Mouse (Mus musculus) midbrain, embryonic 15.5 days (tissue): Measurements from ENCODE around the gene Krt5. TPM values are rescaled to one million over a fixed set of nuclear protein-coding genes. Genes with fewer than 3 reads are reported as not detected.

Experiments
- ATAC-seq: fragments of 200-750 bp; cut with Nextera tagmentation; replicated peaks from 2 replicates; pipeline ENCODE4 v1.8.0; 2017; ENCODE audit warnings: moderate TSS enrichment
- H3K27ac ChIP-seq: fragments of 300-500 bp; sonication (generic); 2 replicates; pipeline ENCODE4 v1.5.1; 2015; ENCODE audit warnings: mild to moderate bottlenecking, inconsistent platforms
- H3K27me3 ChIP-seq: fragments of 300-500 bp; sonication (generic); replicated peaks from 2 replicates; pipeline ENCODE4 v1.6.1; 2015; ENCODE audit warnings: inconsistent platforms
- H3K36me3 ChIP-seq: fragments of 300-500 bp; sonication (generic); replicated peaks from 2 replicates; pipeline ENCODE4 v1.6.1; 2015; ENCODE audit warnings: inconsistent platforms
- H3K4me1 ChIP-seq: fragments of 300-500 bp; sonication (generic); 2 replicates; pipeline ENCODE4 v1.6.1; 2015; ENCODE audit warnings: inconsistent platforms
- H3K4me2 ChIP-seq: fragments of 300-500 bp; sonication (generic); 2 replicates; pipeline ENCODE4 v1.6.1; 2015; ENCODE audit warnings: inconsistent platforms, mild to moderate bottlenecking, moderate library complexity
- H3K4me3 ChIP-seq: fragments of 300-500 bp; sonication (generic); 2 replicates; pipeline ENCODE4 v1.5.1; 2015; ENCODE audit warnings: mild to moderate bottlenecking, inconsistent platforms
- H3K9ac ChIP-seq: fragments of 300-500 bp; sonication (generic); 2 replicates; pipeline ENCODE4 v1.6.1; 2015; ENCODE audit warnings: mild to moderate bottlenecking, inconsistent platforms
- H3K9me3 ChIP-seq: fragments of 300-500 bp; sonication (generic); 2 replicates; pipeline ENCODE4 v1.6.1; 2016; ENCODE audit warnings: inconsistent platforms
- WGBS: fragments of 180-500 bp; shearing (Covaris S2); methylation state at CpG from one replicate; pipeline ENCODE4 v1.1.7; 2015; ENCODE audit warnings: mixed read lengths; 5-methylcytosine and 5-hydroxymethylcytosine counted together
- polyA plus RNA-seq: library from polyadenylated mRNA; unstranded; fragments of >200 nt; fragmentation: Nextera tagmentation; extraction: Ambion mirVana; gene quantifications from 2 replicates; pipeline ENCODE4 v1.2.1, GENCODE M21; 2015

The Krt5 gene
- 0.10 and 5.8 TPM in 2 replicates for polyA plus RNA-seq

DNA sequence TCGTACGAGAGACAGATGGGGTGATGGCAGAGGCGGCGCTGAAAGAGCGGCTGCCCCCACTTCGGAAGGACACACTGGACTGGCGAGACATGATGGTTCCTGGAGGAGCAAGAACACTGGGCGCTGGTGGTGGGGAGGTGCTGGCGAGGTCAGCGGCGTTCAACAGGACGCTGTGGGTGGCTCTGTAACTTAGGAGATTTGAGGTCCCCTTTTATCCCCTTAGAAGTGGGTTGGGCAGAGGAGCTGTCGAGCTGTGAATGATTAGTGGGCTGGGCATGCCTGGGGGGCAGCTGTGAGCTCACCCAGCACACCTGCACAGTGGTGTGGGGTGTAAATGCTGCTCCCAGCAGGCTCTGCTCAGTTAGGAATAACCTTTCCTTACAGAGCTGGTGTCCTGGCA is at the start of gene Krt5:
Gene Krt5, minus strand, starts transcription at position 179 of the 400 bp plus-strand sequence.
- 79% methylated on average over 13 of the region's 13 CpGs for WGBS
- H3K4me2 ChIP-seq: no peak within 1 kb of the TSS
- no peak for ATAC-seq

DNA sequence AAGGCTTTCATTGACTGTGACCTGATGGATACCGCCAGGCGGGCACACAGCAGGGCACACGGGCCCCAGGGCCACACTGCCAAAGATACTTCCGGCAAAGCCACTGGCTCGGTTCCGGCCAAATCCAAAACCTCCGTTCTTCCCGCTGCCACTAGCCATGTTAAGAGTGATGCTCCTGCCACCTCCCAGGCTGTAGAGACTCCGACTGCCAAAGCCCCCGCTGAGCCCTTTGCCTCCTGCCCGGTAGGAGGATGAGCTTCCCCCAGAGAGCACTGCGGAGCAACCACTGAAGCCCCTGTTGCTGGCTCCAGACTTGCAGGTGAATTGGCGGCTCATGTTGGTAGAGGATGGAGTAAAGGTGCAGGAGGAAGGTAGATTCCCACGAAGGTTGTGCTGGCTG is 30.0 kb upstream of the Krt5 start, which contains the start of gene Krt71:
Gene Krt71, minus strand, starts transcription at position 399 of the 400 bp plus-strand sequence.
- Histone ChIP-seq H3K27ac (no peak within 1 kb of the TSS), H3K36me3 (no peaks in the 10 kb centered on the region), H3K4me2 (no peak within 1 kb of the TSS), H3K4me3 (no peak within 1 kb of the TSS), H3K9me3 (no peaks in the 10 kb centered on the region), H3K9ac (no peak within 1 kb of the TSS), H3K27me3 (no peaks in the 10 kb centered on the region), H3K4me1 (no peaks in the 10 kb centered on the region)
- 59% methylated on average over 14 of the region's 14 CpGs for WGBS
- ATAC-seq: no peak

More for the DNA sequence above, at the start of gene Krt5:
- H3K9me3 ChIP-seq: no peaks in the 10 kb centered on the region
- no peaks in the 10 kb centered on the region for H3K27me3 ChIP-seq
- H3K4me3 ChIP-seq: no peak within 1 kb of the TSS
- H3K36me3 ChIP-seq: no peaks in the 10 kb centered on the region
- no peak within 1 kb of the TSS for H3K9ac ChIP-seq
- H3K27ac ChIP-seq: no peak within 1 kb of the TSS
- H3K4me1 ChIP-seq: no peaks in the 10 kb centered on the region

DNA sequence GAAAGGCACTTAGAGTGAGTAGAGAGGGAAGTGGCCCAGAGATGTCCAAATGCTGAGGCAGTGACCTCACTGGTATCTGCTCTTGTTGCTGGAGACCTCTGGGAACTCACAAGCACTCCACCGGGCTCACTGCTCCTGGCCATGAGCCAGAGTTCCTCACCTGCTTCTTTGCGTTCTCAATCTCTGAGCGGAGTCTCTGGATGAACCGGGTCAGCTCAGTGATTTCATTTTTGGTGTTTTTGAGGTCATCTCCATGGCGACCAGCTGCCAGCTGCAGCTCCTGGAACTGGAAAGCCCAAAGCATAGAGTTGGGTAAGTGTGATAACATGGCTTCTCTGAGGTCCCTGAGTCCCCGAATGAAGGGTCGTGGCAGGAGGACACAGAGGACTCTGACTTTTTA is 25.1 kb upstream of the Krt5 start:
- Histone ChIP-seq H3K4me1 (no peaks in the 10 kb centered on the region), H3K9ac (no peak overlapping the region), H3K4me3 (no peak overlapping the region), H3K27me3 (no peaks in the 10 kb centered on the region), H3K36me3 (no peaks in the 10 kb centered on the region), H3K4me2 (no peak overlapping the region), H3K27ac (no peak overlapping the region), H3K9me3 (no peaks in the 10 kb centered on the region)
- ATAC-seq: no peak
- WGBS: 70% methylated on average over 7 of the region's 7 CpGs

DNA sequence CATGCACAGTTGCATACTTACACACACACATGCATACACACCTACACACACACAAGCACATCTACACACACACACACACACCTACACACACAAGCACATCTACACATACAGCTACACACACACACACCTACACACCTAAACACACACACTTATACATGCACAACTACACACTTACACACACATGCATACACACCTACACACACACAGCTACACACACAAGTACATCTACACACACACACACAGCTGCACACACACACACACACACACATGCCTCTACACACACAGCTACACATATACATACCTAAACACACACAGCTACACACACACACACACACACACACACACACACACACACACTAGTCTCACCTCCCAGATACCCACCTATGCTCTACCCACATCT is 18.0 kb upstream of the Krt5 start:
- Histone ChIP-seq H3K4me2 (no peak overlapping the region), H3K27ac (no peak overlapping the region), H3K9me3 (no peaks in the 10 kb centered on the region), H3K9ac (no peak overlapping the region), H3K36me3 (no peaks in the 10 kb centered on the region), H3K4me1 (no peaks in the 10 kb centered on the region), H3K27me3 (no peaks in the 10 kb centered on the region), H3K4me3 (no peak overlapping the region)
- ATAC-seq: no peak

DNA sequence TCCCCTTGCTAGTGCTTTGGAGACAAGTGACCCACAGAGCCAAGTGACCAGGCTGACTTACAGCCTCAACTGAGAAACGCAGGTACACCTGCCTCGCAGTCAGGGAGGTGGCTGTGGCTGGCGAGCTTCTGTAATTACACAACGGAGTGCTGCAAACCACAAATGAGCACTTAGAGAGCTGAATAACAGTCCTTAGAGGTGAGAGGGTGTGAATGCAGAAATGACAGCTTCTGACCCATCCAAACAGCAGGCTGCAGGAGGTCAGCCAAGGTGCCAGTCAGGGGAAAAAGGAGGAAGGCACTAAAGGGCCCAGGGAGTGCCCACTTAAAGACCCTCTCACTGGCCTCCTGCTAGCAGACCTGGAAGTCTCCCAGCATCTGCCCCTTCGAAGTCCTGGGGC is 12.0 kb upstream of the Krt5 start:
- no peak for ATAC-seq

DNA sequence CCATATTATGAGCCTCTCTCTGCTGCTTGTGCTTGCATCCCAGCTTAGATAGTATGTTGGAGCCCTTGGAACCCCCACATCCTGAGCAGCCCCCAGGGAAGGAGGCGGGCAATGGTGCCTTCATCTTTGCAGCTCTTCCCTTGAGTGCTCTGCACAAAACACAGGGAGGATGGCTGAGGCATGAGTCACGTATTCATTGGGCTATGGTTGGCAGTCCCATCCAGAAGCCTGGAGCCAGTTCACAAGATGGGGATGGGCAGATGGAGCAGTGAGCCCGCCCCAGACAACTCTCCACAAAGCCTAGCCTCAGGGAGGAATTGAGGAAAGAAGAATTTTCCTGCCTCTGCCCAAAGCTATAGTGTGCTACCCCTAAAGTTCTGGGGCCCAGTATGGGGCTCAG is 3.1 kb upstream of the Krt5 start:
- H3K36me3 ChIP-seq: no peaks in the 10 kb centered on the region
- no peak for ATAC-seq
- H3K27ac ChIP-seq: no peak overlapping the region
- H3K4me3 ChIP-seq: no peak overlapping the region
- H3K9me3 ChIP-seq: no peaks in the 10 kb centered on the region
- H3K27me3 ChIP-seq: no peaks in the 10 kb centered on the region
- no peak overlapping the region for H3K4me2 ChIP-seq
- no peaks in the 10 kb centered on the region for H3K4me1 ChIP-seq
- H3K9ac ChIP-seq: no peak overlapping the region
- WGBS: 68% methylated on average over 3 of the region's 3 CpGs

More for the DNA sequence above, 12.0 kb upstream of the Krt5 start:
- Histone ChIP-seq H3K4me3 (no peak overlapping the region), H3K36me3 (no peaks in the 10 kb centered on the region), H3K9me3 (no peaks in the 10 kb centered on the region), H3K9ac (no peak overlapping the region), H3K27ac (no peak overlapping the region), H3K4me1 (no peaks in the 10 kb centered on the region), H3K27me3 (no peaks in the 10 kb centered on the region), H3K4me2 (no peak overlapping the region)
- 81% methylated on average over 5 of the region's 5 CpGs for WGBS

DNA sequence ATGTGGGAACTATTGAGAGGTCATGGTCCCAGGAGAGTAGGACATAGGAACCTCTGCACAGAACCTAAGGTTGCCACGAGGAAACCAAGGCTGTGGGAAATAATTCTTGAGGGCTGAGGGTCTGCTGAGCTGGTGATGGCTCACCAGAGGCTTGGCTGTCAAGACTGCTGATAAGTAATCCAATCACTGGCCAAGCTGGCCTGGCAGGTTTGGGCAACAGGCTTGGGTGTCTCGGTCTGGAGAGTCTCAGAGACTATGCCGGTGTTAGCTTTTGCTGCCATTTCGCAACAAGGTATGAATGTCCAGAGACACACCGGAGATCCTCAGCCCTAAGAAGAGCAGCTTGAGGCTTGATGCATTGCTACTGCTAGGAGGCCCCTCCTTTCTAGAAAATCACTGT is 1.7 kb upstream of the Krt5 start:
- Histone ChIP-seq H3K36me3 (no peaks in the 10 kb centered on the region), H3K9ac (no peak overlapping the region), H3K27ac (no peak overlapping the region), H3K4me3 (no peak overlapping the region), H3K4me2 (no peak overlapping the region), H3K9me3 (no peaks in the 10 kb centered on the region), H3K27me3 (no peaks in the 10 kb centered on the region), H3K4me1 (no peaks in the 10 kb centered on the region)
- ATAC-seq: no peak
- 92% methylated on average over 5 of the region's 5 CpGs for WGBS

DNA sequence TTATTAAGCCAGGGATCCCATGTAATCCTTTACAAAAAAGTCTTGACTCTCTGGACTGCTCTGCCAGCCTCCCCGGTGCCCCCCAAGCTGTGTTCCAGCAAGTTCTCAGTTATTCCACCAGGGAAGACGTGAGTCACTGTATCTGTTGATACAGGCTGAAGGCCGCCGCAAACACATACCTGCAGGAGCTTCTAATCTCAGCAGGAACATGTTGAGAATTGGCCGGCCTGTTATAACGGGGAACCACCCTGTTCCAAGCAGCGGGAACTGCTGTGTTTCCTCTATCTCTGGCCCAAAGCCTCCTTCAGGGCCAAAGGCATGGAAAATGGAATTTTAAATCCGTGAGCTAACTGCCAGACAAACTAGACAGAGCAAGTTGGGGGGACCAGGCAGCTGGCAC is 1.0 kb upstream of the Krt5 start:
- no peaks in the 10 kb centered on the region for H3K27me3 ChIP-seq
- no peaks in the 10 kb centered on the region for H3K36me3 ChIP-seq
- WGBS: 69% methylated on average over 8 of the region's 8 CpGs
- no peaks in the 10 kb centered on the region for H3K4me1 ChIP-seq
- H3K4me2 ChIP-seq: no peak overlapping the region
- H3K9me3 ChIP-seq: no peaks in the 10 kb centered on the region
- no peak for ATAC-seq
- H3K4me3 ChIP-seq: no peak overlapping the region
- no peak overlapping the region for H3K9ac ChIP-seq
- H3K27ac ChIP-seq: no peak overlapping the region

DNA sequence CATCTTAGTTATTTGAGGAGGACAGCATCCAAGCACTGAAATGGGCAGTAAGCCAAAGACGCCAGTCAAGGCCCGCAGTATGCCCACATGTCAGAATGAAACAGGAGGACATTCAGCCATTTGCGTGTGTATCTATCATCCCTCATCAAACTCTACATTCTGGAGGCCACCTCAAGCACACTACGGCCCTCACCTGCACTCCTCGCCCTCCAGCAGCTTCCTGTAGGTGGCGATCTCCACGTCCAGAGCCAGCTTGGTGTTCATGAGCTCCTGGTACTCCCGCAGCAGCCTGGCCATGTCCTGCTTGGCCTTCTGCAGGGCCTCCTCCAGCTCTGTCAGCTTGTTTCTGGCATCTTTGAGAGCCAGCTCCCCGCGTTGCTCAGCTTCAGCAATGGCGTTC is 4.0 kb downstream of the Krt5 start:
- no peak overlapping the region for H3K4me3 ChIP-seq
- no peak overlapping the region for H3K9ac ChIP-seq
- no peaks in the 10 kb centered on the region for H3K27me3 ChIP-seq
- no peak for ATAC-seq
- 74% methylated on average over 11 of the region's 11 CpGs for WGBS
- H3K9me3 ChIP-seq: no peaks in the 10 kb centered on the region
- no peaks in the 10 kb centered on the region for H3K36me3 ChIP-seq
- no peak overlapping the region for H3K27ac ChIP-seq
- no peak overlapping the region for H3K4me2 ChIP-seq
- H3K4me1 ChIP-seq: no peaks in the 10 kb centered on the region

DNA sequence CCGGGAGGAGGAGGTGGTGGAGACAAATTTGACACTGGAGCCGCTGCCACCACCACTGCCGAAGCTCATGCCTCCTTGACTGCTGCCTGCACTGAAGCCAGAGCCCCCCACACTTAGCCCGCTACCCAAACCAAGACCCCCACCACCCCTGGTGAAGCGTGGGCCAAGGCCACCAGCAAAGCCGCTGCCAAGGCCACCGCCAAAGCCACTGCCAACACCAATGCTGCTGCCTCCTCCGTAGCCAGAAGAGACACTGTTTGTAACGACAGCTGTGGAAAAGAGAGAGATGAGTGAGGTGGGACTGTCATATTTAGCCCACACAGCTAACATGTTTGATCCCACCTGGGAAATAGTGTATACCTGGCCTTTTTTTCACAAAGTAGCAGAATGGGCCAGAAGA is 5.2 kb downstream of the Krt5 start:
- H3K4me1 ChIP-seq: no peaks in the 10 kb centered on the region
- no peak overlapping the region for H3K4me2 ChIP-seq
- H3K27ac ChIP-seq: no peak overlapping the region
- no peaks in the 10 kb centered on the region for H3K27me3 ChIP-seq
- 91% methylated on average over 9 of the region's 9 CpGs for WGBS
- no peak for ATAC-seq
- H3K36me3 ChIP-seq: no peaks in the 10 kb centered on the region
- H3K9ac ChIP-seq: no peak overlapping the region
- no peaks in the 10 kb centered on the region for H3K9me3 ChIP-seq
- no peak overlapping the region for H3K4me3 ChIP-seq

DNA sequence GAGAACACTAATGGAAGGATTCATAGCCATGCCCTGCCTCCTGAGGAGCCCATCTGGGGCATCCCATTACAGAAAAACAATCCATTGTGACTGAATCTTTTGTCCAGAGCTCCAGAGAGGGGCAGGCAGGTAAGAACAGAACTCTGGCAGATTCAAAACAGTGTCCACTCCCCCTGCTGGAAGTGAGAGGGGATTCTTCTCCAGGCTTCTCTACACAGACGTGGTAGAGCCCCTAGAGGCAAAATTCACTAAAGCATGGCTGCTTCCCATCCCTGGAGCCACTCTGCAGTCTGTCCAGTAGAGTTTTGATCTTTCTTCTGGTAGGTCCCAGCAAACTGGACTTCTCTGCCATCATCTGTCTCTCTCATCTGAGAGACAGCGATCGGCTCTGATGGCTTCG is 8.6 kb downstream of the Krt5 start:
- no peak overlapping the region for H3K27ac ChIP-seq
- H3K9ac ChIP-seq: no peak overlapping the region
- H3K27me3 ChIP-seq: no peaks in the 10 kb centered on the region
- no peak overlapping the region for H3K4me3 ChIP-seq
- no peaks in the 10 kb centered on the region for H3K4me1 ChIP-seq
- 70% methylated on average over 4 of the region's 4 CpGs for WGBS
- H3K4me2 ChIP-seq: no peak overlapping the region
- no peak for ATAC-seq
- H3K9me3 ChIP-seq: no peaks in the 10 kb centered on the region
- H3K36me3 ChIP-seq: no peaks in the 10 kb centered on the region

DNA sequence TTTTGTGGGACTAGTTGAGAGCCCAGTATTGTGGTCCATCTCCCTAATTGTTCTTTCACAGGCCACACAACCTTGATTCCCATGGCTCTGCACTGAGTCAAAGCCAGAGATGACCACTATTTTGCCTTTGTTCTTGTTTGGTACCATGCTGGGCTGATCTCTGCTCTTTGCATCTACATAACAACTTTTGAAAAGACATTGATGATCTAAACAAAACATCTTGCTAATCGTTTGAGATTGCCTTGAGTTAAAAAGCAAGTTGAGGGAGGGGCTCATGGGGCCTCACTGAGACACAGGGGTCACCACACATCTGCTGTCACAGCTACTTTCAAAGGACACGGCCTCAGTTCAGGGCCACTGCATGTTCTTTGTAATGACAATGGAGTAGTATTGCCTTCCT is 10.3 kb downstream of the Krt5 start:
- ATAC-seq: no peak
- Histone ChIP-seq H3K36me3 (no peaks in the 10 kb centered on the region), H3K4me3 (no peak overlapping the region), H3K9ac (no peak overlapping the region), H3K27me3 (no peaks in the 10 kb centered on the region), H3K4me1 (no peaks in the 10 kb centered on the region), H3K27ac (no peak overlapping the region), H3K9me3 (no peaks in the 10 kb centered on the region), H3K4me2 (no peak overlapping the region)
- 13% methylated on average over 2 of the region's 2 CpGs for WGBS

DNA sequence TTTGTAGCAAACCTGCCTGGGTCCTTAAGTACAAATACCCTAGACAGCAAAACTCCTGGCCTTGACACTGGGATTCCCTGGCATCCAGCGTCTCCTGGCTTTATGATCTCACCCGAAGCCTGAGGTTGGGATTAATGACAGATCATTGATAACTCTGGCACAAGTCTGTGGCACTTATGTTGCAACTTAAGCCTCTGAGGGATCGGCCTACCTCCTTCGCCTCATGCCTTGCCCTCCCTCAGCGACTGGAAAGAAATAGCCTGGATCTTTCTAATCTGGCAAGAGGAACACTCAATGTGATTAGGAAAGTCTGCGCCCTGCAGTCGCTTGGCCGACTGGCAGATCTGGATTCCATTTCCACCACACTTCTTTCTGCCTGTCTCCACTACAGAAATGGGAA is 12.8 kb downstream of the Krt5 start:
- Histone ChIP-seq H3K4me2 (no peak overlapping the region), H3K4me1 (no peaks in the 10 kb centered on the region), H3K9me3 (no peaks in the 10 kb centered on the region), H3K4me3 (no peak overlapping the region), H3K9ac (no peak overlapping the region), H3K27ac (no peak overlapping the region), H3K27me3 (no peaks in the 10 kb centered on the region), H3K36me3 (no peaks in the 10 kb centered on the region)
- 77% methylated on average over 8 of the region's 8 CpGs for WGBS
- ATAC-seq: no peak

DNA sequence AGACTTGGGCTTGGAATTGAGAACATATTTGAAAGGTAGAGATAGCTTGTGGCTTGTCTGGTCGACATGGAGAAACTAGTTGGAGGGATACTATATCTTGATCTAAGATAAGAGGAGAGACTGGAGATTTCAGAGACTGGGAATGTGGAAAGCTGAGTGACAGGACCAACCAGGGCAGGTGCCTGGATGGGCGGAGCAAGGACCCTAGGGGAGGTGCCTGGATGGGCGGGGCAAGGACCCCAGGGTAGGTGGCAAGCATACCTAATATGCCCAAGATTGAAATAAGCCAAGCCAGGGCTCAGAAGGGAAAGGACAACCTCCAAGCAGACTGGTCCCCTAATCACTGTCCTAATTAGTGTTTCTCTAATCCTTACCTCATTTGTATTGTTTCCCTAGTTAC is 13.5 kb downstream of the Krt5 start:
- WGBS: 74% methylated on average over 3 of the region's 3 CpGs
- ATAC-seq: no peak
- no peaks in the 10 kb centered on the region for H3K9me3 ChIP-seq

More for the DNA sequence above, 13.5 kb downstream of the Krt5 start:
- H3K36me3 ChIP-seq: no peaks in the 10 kb centered on the region
- no peak overlapping the region for H3K27ac ChIP-seq
- no peak overlapping the region for H3K9ac ChIP-seq
- no peak overlapping the region for H3K4me2 ChIP-seq
- H3K4me1 ChIP-seq: no peaks in the 10 kb centered on the region
- no peaks in the 10 kb centered on the region for H3K27me3 ChIP-seq
- H3K4me3 ChIP-seq: no peak overlapping the region
